Mouse (Mus musculus) lung, embryonic 16.5 days (tissue): ENCODE measurements at regions not wholly inside any gene's neighbourhood (a gene's known extent, or its start where the extent isn't known, plus 50 kb on each side); places are given as distances from the start of the nearest gene placed in this dataset.

Experiments
- ATAC-seq: fragments of 200-750 bp; cut with Nextera tagmentation; 2 replicates; pipeline ENCODE4 v1.8.0; 2017; ENCODE audit warnings: low read depth, mild to moderate bottlenecking, moderate library complexity
- H3K27ac ChIP-seq: fragments of 300-500 bp; sonication (generic); 2 replicates; pipeline ENCODE4 v1.5.1; 2014; ENCODE audit warnings: mild to moderate bottlenecking, control low read depth, low read length
- H3K27me3 ChIP-seq: fragments of 300-500 bp; sonication (generic); 2 replicates; pipeline ENCODE4 v1.6.1; 2014; ENCODE audit warnings: low read depth, low read length, mixed read lengths; ENCODE audit not compliant: control insufficient read depth, insufficient read depth
- H3K36me3 ChIP-seq: fragments of 300-500 bp; sonication (generic); 2 replicates; pipeline ENCODE4 v1.6.1; 2014; ENCODE audit warnings: low read length; ENCODE audit not compliant: control insufficient read depth, insufficient read depth
- H3K4me1 ChIP-seq: fragments of 300-500 bp; sonication (generic); replicated peaks from 2 replicates; pipeline ENCODE4 v1.6.1; 2014; ENCODE audit warnings: low read length, mixed read lengths; ENCODE audit not compliant: control insufficient read depth, insufficient read depth
- H3K4me2 ChIP-seq: fragments of 300-500 bp; sonication (generic); 2 replicates; pipeline ENCODE4 v1.6.1; 2014; ENCODE audit warnings: low read depth, low read length, control low read depth
- H3K4me3 ChIP-seq: fragments of 300-500 bp; sonication (generic); 2 replicates; pipeline ENCODE4 v1.5.1; 2014; ENCODE audit warnings: mild to moderate bottlenecking, low read length, control low read depth
- H3K9ac ChIP-seq: fragments of 300-500 bp; sonication (generic); 2 replicates; pipeline ENCODE4 v1.6.1; 2014; ENCODE audit warnings: low read length, control low read depth
- H3K9me3 ChIP-seq: fragments of 300-500 bp; sonication (generic); 2 replicates; pipeline ENCODE4 v1.6.1; 2016; ENCODE audit warnings: low read length; ENCODE audit not compliant: control insufficient read depth
- WGBS: fragments of 180-500 bp; shearing (Covaris S2); extraction: QIAGEN DNeasy Blood & Tissue Kit; methylation state at CpG from one replicate; pipeline ENCODE4 v1.1.7; 2014; 5-methylcytosine and 5-hydroxymethylcytosine counted together

GRCm38 (mm10) chr6:117253586-117254330, 85.4 kb downstream of the Cxcl12 start:
- H3K4me1 ChIP-seq, result peaks cover 5% of the 10 kb centered on the region; the same call in 1 of the 2 replicates
- no peak overlapping the region for H3K4me2 ChIP-seq
- H3K27me3 ChIP-seq, result no peaks in the 10 kb centered on the region
- no peaks in the 10 kb centered on the region for H3K9me3 ChIP-seq
- 56% methylated on average over 16 of the region's 16 CpGs for WGBS
- no peak overlapping the region for H3K27ac ChIP-seq
- no peaks in the 10 kb centered on the region for H3K36me3 ChIP-seq
- no peak overlapping the region for H3K9ac ChIP-seq
- no peak overlapping the region for H3K4me3 ChIP-seq
- no peak for ATAC-seq

GRCm38 (mm10) chr6:117254620-117255228, 86.4 kb downstream of the Cxcl12 start:
- no peaks in the 10 kb centered on the region for H3K9me3 ChIP-seq
- ATAC-seq, result peak; percentile 92
- H3K27me3 ChIP-seq, result no peaks in the 10 kb centered on the region
- no peak overlapping the region for H3K9ac ChIP-seq
- WGBS, result 48% methylated on average over 3 of the region's 3 CpGs
- H3K4me1 ChIP-seq, result peaks cover 5% of the 10 kb centered on the region; the same call in 1 of the 2 replicates
- H3K27ac ChIP-seq, result no peak overlapping the region
- H3K4me3 ChIP-seq, result no peak overlapping the region
- no peaks in the 10 kb centered on the region for H3K36me3 ChIP-seq
- no peak overlapping the region for H3K4me2 ChIP-seq

GRCm38 (mm10) chr6:117255399-117256098, 87.2 kb downstream of the Cxcl12 start:
- Histone ChIP-seq H3K4me1 (peaks cover 3% of the 10 kb centered on the region; the same call in 1 of the 2 replicates), H3K27ac (no peak overlapping the region), H3K9me3 (no peaks in the 10 kb centered on the region), H3K36me3 (no peaks in the 10 kb centered on the region), H3K4me3 (no peak overlapping the region), H3K9ac (no peak overlapping the region), H3K27me3 (no peaks in the 10 kb centered on the region), H3K4me2 (no peak overlapping the region)
- ATAC-seq, result peak; percentile 28; the same call in 1 of the 2 replicates
- 53% methylated on average over 3 of the region's 3 CpGs for WGBS

DNA sequence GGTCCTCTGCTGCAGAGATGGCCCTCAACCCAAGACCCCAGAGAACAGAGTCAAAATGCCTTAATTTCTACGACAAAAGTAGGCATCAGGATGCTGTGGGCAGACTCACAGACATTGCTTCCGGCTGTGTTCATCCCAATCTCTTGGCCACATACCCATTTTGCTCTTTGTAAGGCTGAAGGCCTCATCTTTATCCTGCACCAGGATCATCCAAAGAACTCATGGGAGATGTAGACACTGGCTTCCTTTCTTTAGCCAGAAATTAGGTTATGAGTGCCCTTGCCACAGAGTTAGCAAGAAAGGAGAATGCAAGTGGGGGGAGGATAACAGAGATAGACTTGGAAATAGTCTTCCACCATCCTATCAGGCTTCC, 87.8 kb downstream of the Cxcl12 start:
- H3K27ac ChIP-seq, result no peak overlapping the region
- ATAC-seq, result no peak
- H3K36me3 ChIP-seq, result no peaks in the 10 kb centered on the region
- WGBS, result 84% methylated on average over 2 of the region's 2 CpGs
- no peak overlapping the region for H3K4me2 ChIP-seq
- no peaks in the 10 kb centered on the region for H3K9me3 ChIP-seq
- H3K27me3 ChIP-seq, result no peaks in the 10 kb centered on the region
- H3K4me1 ChIP-seq, result peaks cover 3% of the 10 kb centered on the region; the same call in 1 of the 2 replicates
- no peak overlapping the region for H3K4me3 ChIP-seq
- H3K9ac ChIP-seq, result no peak overlapping the region

DNA sequence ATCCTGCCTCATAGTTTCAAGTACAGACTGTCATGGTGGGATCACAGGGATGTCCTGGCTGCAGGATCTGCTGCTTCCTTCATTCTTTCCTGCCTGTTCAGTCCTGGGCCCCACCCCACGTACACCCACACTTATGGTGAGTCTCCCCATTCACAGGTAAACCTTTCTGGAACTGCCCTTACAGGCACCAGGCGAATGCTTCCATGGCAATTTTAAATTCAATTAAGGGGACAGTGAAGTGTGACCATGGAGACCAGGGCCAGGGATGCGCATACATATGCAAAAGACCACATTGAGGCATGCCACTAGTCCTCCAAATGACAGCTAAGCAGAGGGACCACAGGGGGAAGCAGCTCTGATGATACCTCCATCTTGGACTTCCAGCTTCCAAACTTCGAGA, 89.3 kb downstream of the Cxcl12 start:
- Histone ChIP-seq H3K27me3 (no peaks in the 10 kb centered on the region), H3K27ac (no peak overlapping the region), H3K9ac (no peak overlapping the region), H3K36me3 (no peaks in the 10 kb centered on the region), H3K4me1 (peaks cover 3% of the 10 kb centered on the region; the same call in 1 of the 2 replicates), H3K4me2 (no peak overlapping the region), H3K9me3 (no peaks in the 10 kb centered on the region), H3K4me3 (no peak overlapping the region)
- no peak for ATAC-seq
- 90% methylated on average over 4 of the region's 4 CpGs for WGBS

GRCm38 (mm10) chr6:117267906-117268305, 99.6 kb downstream of the Cxcl12 start:
- H3K9ac ChIP-seq, result no peak overlapping the region
- no peaks in the 10 kb centered on the region for H3K36me3 ChIP-seq
- no peaks in the 10 kb centered on the region for H3K27me3 ChIP-seq
- peaks cover 8% of the 10 kb centered on the region for H3K4me1 ChIP-seq
- H3K27ac ChIP-seq, result no peak overlapping the region
- 20% methylated on average over 1 of the region's 1 CpGs for WGBS
- peak; percentile 43; the same call in 1 of the 2 replicates for ATAC-seq
- H3K4me2 ChIP-seq, result no peak overlapping the region
- H3K9me3 ChIP-seq, result no peaks in the 10 kb centered on the region
- no peak overlapping the region for H3K4me3 ChIP-seq

DNA sequence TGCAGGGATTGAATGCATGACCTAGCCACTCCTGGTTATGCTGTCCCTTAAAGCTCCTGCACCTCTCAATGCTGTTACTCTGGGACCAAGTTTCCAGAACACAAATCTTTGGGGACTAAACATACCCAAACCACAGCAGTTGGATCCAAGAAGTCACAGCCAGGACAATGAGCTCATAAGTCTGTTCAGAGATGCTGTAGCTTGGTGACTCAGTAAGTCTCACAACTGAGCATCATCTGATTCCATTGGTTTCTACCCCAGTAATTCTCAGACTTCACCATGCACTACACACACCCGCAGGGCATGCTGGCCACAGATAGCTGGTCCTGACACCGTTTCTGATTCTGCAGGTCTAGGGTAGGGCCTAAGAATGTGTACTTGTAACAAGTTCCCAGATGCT, 100.0 kb downstream of the Cxcl12 start:
- Histone ChIP-seq H3K36me3 (no peaks in the 10 kb centered on the region), H3K27ac (no peak overlapping the region), H3K9me3 (no peaks in the 10 kb centered on the region), H3K4me3 (no peak overlapping the region), H3K4me2 (no peak overlapping the region), H3K4me1 (peaks cover 8% of the 10 kb centered on the region), H3K27me3 (no peaks in the 10 kb centered on the region), H3K9ac (no peak overlapping the region)
- ATAC-seq, result no peak; the same call in 1 of the 2 replicates
- WGBS, result 68% methylated on average over 2 of the region's 2 CpGs

DNA sequence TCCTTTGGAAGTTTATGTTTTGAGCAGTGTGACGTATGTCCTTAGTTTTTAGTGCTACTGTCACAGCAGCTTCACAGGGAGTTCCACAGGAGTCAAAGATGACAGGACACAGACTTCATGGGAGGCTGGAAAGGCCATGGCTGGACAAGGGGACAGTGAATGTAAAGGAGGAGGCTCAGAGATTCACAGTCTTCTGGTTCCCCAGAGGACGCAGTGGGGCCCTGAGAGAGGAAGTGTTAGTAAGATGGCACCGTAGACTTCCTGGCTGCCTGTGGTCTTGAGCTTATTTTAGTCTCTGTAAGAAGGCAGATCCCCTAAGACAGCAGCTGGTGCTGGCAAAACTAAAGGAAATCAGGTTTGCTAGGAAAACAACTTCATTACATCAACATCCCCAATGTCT, 101.9 kb downstream of the Cxcl12 start:
- Histone ChIP-seq H3K4me1 (peaks cover 8% of the 10 kb centered on the region), H3K4me2 (no peak overlapping the region), H3K27me3 (no peaks in the 10 kb centered on the region), H3K9me3 (no peaks in the 10 kb centered on the region), H3K9ac (no peak overlapping the region), H3K27ac (no peak overlapping the region), H3K4me3 (no peak overlapping the region), H3K36me3 (no peaks in the 10 kb centered on the region)
- WGBS, result 68% methylated on average over 3 of the region's 3 CpGs
- no peak for ATAC-seq

DNA sequence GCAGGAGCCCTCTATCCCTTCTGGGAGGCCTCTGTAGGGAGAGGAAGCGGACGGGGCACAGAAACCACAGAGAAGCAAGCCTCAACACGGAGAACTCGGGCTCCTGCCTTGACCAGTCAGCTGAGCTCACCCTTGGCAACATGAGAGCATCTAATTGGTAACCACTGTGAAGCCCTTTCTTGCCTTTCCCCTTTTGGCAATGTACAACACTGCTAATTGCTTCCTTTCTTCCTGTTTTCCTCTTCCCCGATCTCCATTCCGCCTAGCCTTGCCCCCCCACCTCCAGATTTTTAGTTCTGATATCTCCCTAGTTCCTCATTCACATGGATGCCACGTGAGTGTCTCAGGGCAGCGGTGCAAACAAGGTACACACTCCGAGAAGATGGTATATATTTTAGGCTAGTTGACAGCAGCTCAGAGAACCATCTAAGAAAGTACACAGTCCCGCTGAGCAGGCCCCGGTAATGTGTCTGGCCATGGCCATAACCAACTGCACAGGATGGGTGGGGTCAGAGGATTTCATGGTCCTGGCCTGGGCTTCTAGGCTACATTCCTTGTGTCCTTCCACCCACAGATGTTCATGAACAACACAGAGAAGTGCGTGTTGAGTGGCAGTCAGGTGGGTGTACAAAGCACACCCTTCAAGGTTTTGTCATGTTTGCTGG, 103.4 kb downstream of the Cxcl12 start:
- WGBS, result 72% methylated on average over 12 of the region's 12 CpGs
- H3K27ac ChIP-seq, result no peak overlapping the region
- no peak for ATAC-seq

More for the DNA sequence above, 103.4 kb downstream of the Cxcl12 start:
- Histone ChIP-seq H3K4me3 (no peak overlapping the region), H3K36me3 (no peaks in the 10 kb centered on the region), H3K4me1 (peaks cover 5% of the 10 kb centered on the region), H3K9me3 (no peaks in the 10 kb centered on the region), H3K4me2 (no peak overlapping the region), H3K27me3 (no peaks in the 10 kb centered on the region), H3K9ac (no peak overlapping the region)
